Mouse (Mus musculus): ENCODE measurements around the gene Fgfr2. TPM values are rescaled to one million over a fixed set of nuclear protein-coding genes. Genes with fewer than 3 reads are reported as not detected.

Fgfr2 gene
- polyA plus RNA-seq, 1 experiment from 2014 or later = 86.9 TPM

DNA sequence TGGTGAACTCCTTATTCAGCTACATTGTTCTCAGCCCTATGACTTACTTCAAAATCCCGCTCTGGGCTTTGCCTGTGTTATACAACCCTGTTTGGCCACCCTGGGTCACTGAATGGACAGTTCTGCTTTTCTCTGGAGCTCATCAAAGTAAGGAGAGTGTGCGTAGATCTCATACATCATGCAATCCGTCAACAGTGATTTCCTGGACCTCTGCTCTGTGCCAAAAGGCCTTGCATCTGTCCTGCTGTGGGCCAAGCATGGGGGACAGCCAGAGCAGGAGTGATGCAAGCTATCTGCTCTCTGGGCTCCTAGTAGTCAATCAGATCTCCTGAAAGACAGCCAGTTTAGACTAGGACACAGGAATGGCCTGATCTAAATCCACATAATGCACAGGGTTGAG is 2137.4 kb downstream of the Fgfr2 start:
- H3K27me3 ChIP-seq (ENCODE audit: control insufficient read depth, insufficient read depth, low read length) = no peaks in the 10 kb centered on the region
- ATAC-seq (ENCODE audit: insufficient read depth, low FRiP score, low TSS enrichment) (no peak), DNase-seq (ENCODE audit: low spot score) (no peak)
- no peak overlapping the region for H3K4me2 ChIP-seq (ENCODE audit: low read depth)
- WGBS = 73% methylated on average over 3 of the region's 3 CpGs
- H3K36me3 ChIP-seq (ENCODE audit: control insufficient read depth, insufficient read depth, low read length) = no peaks in the 10 kb centered on the region
- no peaks in the 10 kb centered on the region for H3K4me1 ChIP-seq (ENCODE audit: control insufficient read depth, insufficient read depth, low read length)
- H3K9me3 ChIP-seq (ENCODE audit: control insufficient read depth, low read length) = no peaks in the 10 kb centered on the region
- H3K4me3 ChIP-seq (ENCODE audit: low read depth, low read length) = no peak overlapping the region
- H3K9ac ChIP-seq (ENCODE audit: low read length) = no peak overlapping the region
- no peak overlapping the region for H3K27ac ChIP-seq (ENCODE audit: low read depth, low read length)

- no peaks in the 10 kb centered on the region for H3K9me3 ChIP-seq (ENCODE audit: control insufficient read depth, low read length)
- H3K4me2 ChIP-seq (ENCODE audit: low read depth) = no peak overlapping the region
- H3K4me1 ChIP-seq (ENCODE audit: control insufficient read depth, insufficient read depth, low read length) = no peaks in the 10 kb centered on the region
- no peak for ATAC-seq (ENCODE audit: insufficient read depth, low FRiP score, low TSS enrichment)
- 84% methylated on average over 12 of the region's 12 CpGs for WGBS
- no peak overlapping the region for H3K4me3 ChIP-seq (ENCODE audit: low read depth, low read length)
- no peak for DNase-seq (ENCODE audit: low spot score)
- no peak overlapping the region for H3K9ac ChIP-seq (ENCODE audit: low read length)
- H3K27me3 ChIP-seq (ENCODE audit: control insufficient read depth, insufficient read depth, low read length) = no peaks in the 10 kb centered on the region
- no peaks in the 10 kb centered on the region for H3K36me3 ChIP-seq (ENCODE audit: control insufficient read depth, insufficient read depth, low read length)
- no peak overlapping the region for H3K27ac ChIP-seq (ENCODE audit: low read depth, low read length)
Observed at GRCm38 (mm10) chr7:130985193-130985592, 2138.0 kb downstream of the Fgfr2 start.

DNA sequence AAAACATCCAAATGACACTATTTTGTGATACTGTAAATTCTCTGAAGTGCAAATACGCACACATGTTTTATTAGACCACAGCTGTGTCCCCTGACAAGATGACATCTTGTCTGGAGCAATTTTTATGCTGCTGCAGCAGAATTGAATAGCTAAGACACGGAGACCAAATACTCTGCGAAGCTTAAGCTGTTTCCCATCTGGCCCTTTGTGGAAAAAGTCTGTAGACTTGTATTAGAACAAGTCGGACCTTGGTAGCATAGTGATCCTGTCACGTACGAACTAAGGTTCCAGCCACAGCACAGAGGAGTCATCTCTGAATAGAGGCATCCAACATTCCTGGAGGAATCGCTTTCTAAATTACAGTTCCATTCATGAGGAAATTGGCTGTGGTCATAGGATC is 2138.9 kb downstream of the Fgfr2 start:
- Histone ChIP-seq H3K36me3 (ENCODE audit: control insufficient read depth, insufficient read depth, low read length) (no peaks in the 10 kb centered on the region), H3K9me3 (ENCODE audit: control insufficient read depth, low read length) (no peaks in the 10 kb centered on the region), H3K4me3 (ENCODE audit: low read depth, low read length) (no peak overlapping the region), H3K27ac (ENCODE audit: low read depth, low read length) (no peak overlapping the region), H3K9ac (ENCODE audit: low read length) (no peak overlapping the region), H3K27me3 (ENCODE audit: control insufficient read depth, insufficient read depth, low read length) (no peaks in the 10 kb centered on the region), H3K4me1 (ENCODE audit: control insufficient read depth, insufficient read depth, low read length) (no peaks in the 10 kb centered on the region), H3K4me2 (ENCODE audit: low read depth) (no peak overlapping the region)
- 82% methylated on average over 7 of the region's 7 CpGs for WGBS
- no peak for ATAC-seq (ENCODE audit: insufficient read depth, low FRiP score, low TSS enrichment)
- no peak for DNase-seq (ENCODE audit: low spot score)

- H3K27me3 ChIP-seq (ENCODE audit: control insufficient read depth, insufficient read depth, low read length) = no peaks in the 10 kb centered on the region
- no peaks in the 10 kb centered on the region for H3K9me3 ChIP-seq (ENCODE audit: control insufficient read depth, low read length)
- no peak overlapping the region for H3K27ac ChIP-seq (ENCODE audit: low read depth, low read length)
- no peak for ATAC-seq (ENCODE audit: insufficient read depth, low FRiP score, low TSS enrichment)
- no peak overlapping the region for H3K4me3 ChIP-seq (ENCODE audit: low read depth, low read length)
- no peak for DNase-seq (ENCODE audit: low spot score)
- H3K4me2 ChIP-seq (ENCODE audit: low read depth) = no peak overlapping the region
- no peaks in the 10 kb centered on the region for H3K4me1 ChIP-seq (ENCODE audit: control insufficient read depth, insufficient read depth, low read length)
- no peak overlapping the region for H3K9ac ChIP-seq (ENCODE audit: low read length)
- 75% methylated on average over 3 of the region's 3 CpGs for WGBS
- H3K36me3 ChIP-seq (ENCODE audit: control insufficient read depth, insufficient read depth, low read length) = no peaks in the 10 kb centered on the region
Observed at GRCm38 (mm10) chr7:130982881-130983280, 2140.3 kb downstream of the Fgfr2 start.

DNA sequence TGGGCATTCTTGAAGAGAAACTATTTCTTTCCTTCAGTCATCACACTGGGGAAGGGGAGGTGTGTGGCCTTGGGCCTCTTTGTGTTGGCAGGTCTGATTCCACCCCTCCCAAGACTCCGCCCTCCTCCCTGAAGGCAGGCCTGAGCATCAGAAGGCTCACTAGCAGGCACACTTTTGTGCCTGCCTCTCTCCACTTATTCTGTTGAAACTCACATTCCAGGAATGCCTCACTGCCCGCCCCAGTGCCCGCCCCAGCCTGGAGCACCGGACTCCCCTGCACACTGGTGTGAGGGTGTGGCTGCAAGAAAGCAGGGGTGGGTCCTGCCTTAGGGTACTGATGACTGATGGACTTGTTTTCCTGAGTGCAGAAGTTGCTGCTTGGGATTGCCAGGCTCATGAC is 2140.8 kb downstream of the Fgfr2 start:
- 47% methylated on average over 4 of the region's 4 CpGs for WGBS

DNA sequence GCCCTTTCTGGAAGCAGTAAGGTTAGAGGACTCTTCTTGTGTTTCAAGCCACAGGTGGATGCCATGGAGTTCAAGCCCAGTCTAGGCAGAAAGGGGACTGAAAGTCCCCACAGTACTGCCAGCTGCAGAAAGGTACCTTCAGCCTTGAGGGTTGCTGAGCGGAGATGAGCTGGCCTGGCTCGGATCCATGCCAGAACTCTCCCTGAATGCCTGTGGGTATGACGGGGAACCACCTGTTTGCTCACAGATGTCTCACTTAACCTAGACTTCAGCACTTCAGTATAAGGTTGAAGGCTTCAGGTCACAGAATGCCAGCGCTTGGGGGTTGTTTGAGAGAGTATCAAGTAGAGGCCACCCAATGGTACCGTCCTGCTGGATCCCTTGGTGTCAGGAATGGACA is 2143.0 kb downstream of the Fgfr2 start:
- no peaks in the 10 kb centered on the region for H3K27me3 ChIP-seq (ENCODE audit: control insufficient read depth, insufficient read depth, low read length)
- H3K36me3 ChIP-seq (ENCODE audit: control insufficient read depth, insufficient read depth, low read length) = no peaks in the 10 kb centered on the region
- no peaks in the 10 kb centered on the region for H3K9me3 ChIP-seq (ENCODE audit: control insufficient read depth, low read length)
- H3K27ac ChIP-seq (ENCODE audit: low read depth, low read length) = no peak overlapping the region
- H3K4me3 ChIP-seq (ENCODE audit: low read depth, low read length) = no peak overlapping the region
- H3K4me1 ChIP-seq (ENCODE audit: control insufficient read depth, insufficient read depth, low read length) = no peaks in the 10 kb centered on the region
- 95% methylated on average over 5 of the region's 5 CpGs for WGBS
- H3K4me2 ChIP-seq (ENCODE audit: low read depth) = no peak overlapping the region
- no peak overlapping the region for H3K9ac ChIP-seq (ENCODE audit: low read length)
- DNase-seq (ENCODE audit: low spot score) (no peak), ATAC-seq (ENCODE audit: insufficient read depth, low FRiP score, low TSS enrichment) (no peak)

More for the DNA sequence above, 2140.8 kb downstream of the Fgfr2 start:
- H3K4me1 ChIP-seq (ENCODE audit: control insufficient read depth, insufficient read depth, low read length) = no peaks in the 10 kb centered on the region
- H3K4me2 ChIP-seq (ENCODE audit: low read depth) = no peak overlapping the region
- no peaks in the 10 kb centered on the region for H3K9me3 ChIP-seq (ENCODE audit: control insufficient read depth, low read length)
- H3K27ac ChIP-seq (ENCODE audit: low read depth, low read length) = no peak overlapping the region
- H3K27me3 ChIP-seq (ENCODE audit: control insufficient read depth, insufficient read depth, low read length) = no peaks in the 10 kb centered on the region
- no peaks in the 10 kb centered on the region for H3K36me3 ChIP-seq (ENCODE audit: control insufficient read depth, insufficient read depth, low read length)
- DNase-seq (ENCODE audit: low spot score) = no peak
- H3K9ac ChIP-seq (ENCODE audit: low read length) = no peak overlapping the region
- no peak overlapping the region for H3K4me3 ChIP-seq (ENCODE audit: low read depth, low read length)
- no peak for ATAC-seq (ENCODE audit: insufficient read depth, low FRiP score, low TSS enrichment)

- H3K9me3 ChIP-seq (ENCODE audit: control insufficient read depth, low read length) = no peaks in the 10 kb centered on the region
- no peaks in the 10 kb centered on the region for H3K36me3 ChIP-seq (ENCODE audit: control insufficient read depth, insufficient read depth, low read length)
- no peak overlapping the region for H3K4me2 ChIP-seq (ENCODE audit: low read depth)
- H3K4me3 ChIP-seq (ENCODE audit: low read depth, low read length) = no peak overlapping the region
- no peaks in the 10 kb centered on the region for H3K4me1 ChIP-seq (ENCODE audit: control insufficient read depth, insufficient read depth, low read length)
- ATAC-seq (ENCODE audit: insufficient read depth, low FRiP score, low TSS enrichment) = no peak
- 100% methylated on average over 1 of the region's 1 CpGs for WGBS
- H3K9ac ChIP-seq (ENCODE audit: low read length) = no peak overlapping the region
- no peak for DNase-seq (ENCODE audit: low spot score)
- no peaks in the 10 kb centered on the region for H3K27me3 ChIP-seq (ENCODE audit: control insufficient read depth, insufficient read depth, low read length)
- no peak overlapping the region for H3K27ac ChIP-seq (ENCODE audit: low read depth, low read length)
Observed at GRCm38 (mm10) chr7:130978545-130978944, 2144.6 kb downstream of the Fgfr2 start.

- ATAC-seq (ENCODE audit: insufficient read depth, low FRiP score, low TSS enrichment) = no peak
- Histone ChIP-seq H3K27me3 (ENCODE audit: control insufficient read depth, insufficient read depth, low read length) (no peaks in the 10 kb centered on the region), H3K4me2 (ENCODE audit: low read depth) (no peak overlapping the region), H3K4me3 (ENCODE audit: low read depth, low read length) (no peak overlapping the region), H3K9ac (ENCODE audit: low read length) (no peak overlapping the region), H3K4me1 (ENCODE audit: control insufficient read depth, insufficient read depth, low read length) (no peaks in the 10 kb centered on the region), H3K9me3 (ENCODE audit: control insufficient read depth, low read length) (no peaks in the 10 kb centered on the region), H3K36me3 (ENCODE audit: control insufficient read depth, insufficient read depth, low read length) (no peaks in the 10 kb centered on the region), H3K27ac (ENCODE audit: low read depth, low read length) (no peak overlapping the region)
- WGBS = 84% methylated on average over 5 of the region's 5 CpGs
- no peak for DNase-seq (ENCODE audit: low spot score)
Observed at GRCm38 (mm10) chr7:130977794-130978521, 2145.2 kb downstream of the Fgfr2 start.

GRCm38 (mm10) chr7:130976305-130976935 is 2146.7 kb downstream of the Fgfr2 start:
- no peaks in the 10 kb centered on the region for H3K36me3 ChIP-seq (ENCODE audit: control insufficient read depth, insufficient read depth, low read length)

More at GRCm38 (mm10) chr7:130976305-130976935, 2146.7 kb downstream of the Fgfr2 start:
- H3K27me3 ChIP-seq (ENCODE audit: control insufficient read depth, insufficient read depth, low read length) = no peaks in the 10 kb centered on the region
- DNase-seq (ENCODE audit: low spot score) (no peak), ATAC-seq (ENCODE audit: insufficient read depth, low FRiP score, low TSS enrichment) (no peak)
- H3K4me2 ChIP-seq (ENCODE audit: low read depth) = no peak overlapping the region
- H3K9ac ChIP-seq (ENCODE audit: low read length) = no peak overlapping the region
- no peak overlapping the region for H3K27ac ChIP-seq (ENCODE audit: low read depth, low read length)
- WGBS = 50% methylated on average over 13 of the region's 13 CpGs
- no peak overlapping the region for H3K4me3 ChIP-seq (ENCODE audit: low read depth, low read length)
- H3K4me1 ChIP-seq (ENCODE audit: control insufficient read depth, insufficient read depth, low read length) = no peaks in the 10 kb centered on the region
- no peaks in the 10 kb centered on the region for H3K9me3 ChIP-seq (ENCODE audit: control insufficient read depth, low read length)
